Mouse (Mus musculus): ENCODE data around the gene Ttc38. TPM values are rescaled to one million over a fixed set of nuclear protein-coding genes. Genes with fewer than 3 reads are reported as not detected.

Ttc38 gene
- polyA plus RNA-seq, 2 experiments, result 5.0 to 6.9 TPM

- no peak overlapping the region for H3K4me3 ChIP-seq (replicated peaks; ENCODE audit: low read length)
- H3K9me3 ChIP-seq (ENCODE audit: control insufficient read depth, low read length), result no peaks in the 10 kb centered on the region
- H3K4me1 ChIP-seq (ENCODE audit: control insufficient read depth, insufficient read depth, low read length), result no peaks in the 10 kb centered on the region
- H3K36me3 ChIP-seq (ENCODE audit: control insufficient read depth, insufficient read depth, low read length), result no peaks in the 10 kb centered on the region
- 87% methylated on average over 2 of the region's 2 CpGs for WGBS
- H3K4me2 ChIP-seq (replicated peaks; ENCODE audit: low read depth, low read length, severe bottlenecking), result no peak overlapping the region
- H3K27ac ChIP-seq (replicated peaks; ENCODE audit: low read depth, low read length), result no peak overlapping the region
- ATAC-seq (ENCODE audit: low FRiP score, low read depth) (no peak), DNase-seq (ENCODE audit: low spot score) (no peak)
- no peaks in the 10 kb centered on the region for H3K27me3 ChIP-seq (ENCODE audit: control insufficient read depth, insufficient read depth, low read length)
- no peak overlapping the region for H3K9ac ChIP-seq (ENCODE audit: low read depth, low read length, severe bottlenecking)
- no peak for TF ChIP-seq POLR2A (IDR thresholded peaks at IDR 0.05; ENCODE audit: borderline replicate concordance, extremely low read depth, insufficient read depth, insufficient read length)
These were observed 29.2 kb upstream of the Ttc38 start for GRCm38 (mm10) chr15:85802931-85803330.

DNA sequence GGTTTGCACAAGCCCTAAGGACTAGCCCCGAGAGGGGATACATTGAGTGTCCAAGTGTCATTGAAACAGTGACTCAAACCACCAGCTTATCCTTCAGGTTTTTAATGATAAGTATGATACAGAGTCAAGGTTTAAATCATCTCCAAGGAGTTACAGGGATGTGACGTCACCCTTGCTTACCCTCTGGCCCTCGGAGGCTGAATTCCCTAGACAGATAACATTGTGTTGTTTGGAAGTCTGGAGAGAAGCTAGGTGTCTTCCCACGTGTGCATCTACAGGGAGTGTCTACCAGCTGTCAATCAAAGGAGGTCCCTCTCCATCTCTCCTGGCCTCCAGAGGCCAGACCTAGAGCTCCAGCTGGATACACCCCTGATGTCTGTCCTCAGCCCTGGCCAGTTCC is 25.2 kb upstream of the Ttc38 start:
- DNase-seq (ENCODE audit: low spot score) (no peak), ATAC-seq (ENCODE audit: low FRiP score, low read depth) (no peak)
- Histone ChIP-seq H3K27me3 (ENCODE audit: control insufficient read depth, insufficient read depth, low read length) (no peaks in the 10 kb centered on the region), H3K9ac (ENCODE audit: low read depth, low read length, severe bottlenecking) (no peak overlapping the region), H3K4me2 (replicated peaks; ENCODE audit: low read depth, low read length, severe bottlenecking) (no peak overlapping the region), H3K9me3 (ENCODE audit: control insufficient read depth, low read length) (no peaks in the 10 kb centered on the region), H3K27ac (replicated peaks; ENCODE audit: low read depth, low read length) (no peak overlapping the region), H3K36me3 (ENCODE audit: control insufficient read depth, insufficient read depth, low read length) (no peaks in the 10 kb centered on the region), H3K4me3 (replicated peaks; ENCODE audit: low read length) (no peak overlapping the region), H3K4me1 (ENCODE audit: control insufficient read depth, insufficient read depth, low read length) (peaks cover 7% of the 10 kb centered on the region; the same call in 1 of the 2 replicates)
- 78% methylated on average over 4 of the region's 4 CpGs for WGBS
- no peak for TF ChIP-seq POLR2A (IDR thresholded peaks at IDR 0.05; ENCODE audit: borderline replicate concordance, extremely low read depth, insufficient read depth, insufficient read length)

- H3K9ac ChIP-seq (ENCODE audit: low read depth, low read length, severe bottlenecking), result no peak overlapping the region
- no peak for DNase-seq (ENCODE audit: low spot score)
- ATAC-seq (ENCODE audit: low FRiP score, low read depth), result no peak
- H3K4me1 ChIP-seq (ENCODE audit: control insufficient read depth, insufficient read depth, low read length), result peaks cover 10% of the 10 kb centered on the region; the same call in 1 of the 2 replicates
- no peak for TF ChIP-seq POLR2A (IDR thresholded peaks at IDR 0.05; ENCODE audit: borderline replicate concordance, extremely low read depth, insufficient read depth, insufficient read length)
- 76% methylated on average over 4 of the region's 4 CpGs for WGBS
- no peaks in the 10 kb centered on the region for H3K36me3 ChIP-seq (ENCODE audit: control insufficient read depth, insufficient read depth, low read length)
- no peak overlapping the region for H3K4me2 ChIP-seq (replicated peaks; ENCODE audit: low read depth, low read length, severe bottlenecking)
- no peak overlapping the region for H3K27ac ChIP-seq (replicated peaks; ENCODE audit: low read depth, low read length)
- H3K4me3 ChIP-seq (replicated peaks; ENCODE audit: low read length), result no peak overlapping the region
- H3K9me3 ChIP-seq (ENCODE audit: control insufficient read depth, low read length), result no peaks in the 10 kb centered on the region
- no peaks in the 10 kb centered on the region for H3K27me3 ChIP-seq (ENCODE audit: control insufficient read depth, insufficient read depth, low read length)
These were observed 24.7 kb upstream of the Ttc38 start for GRCm38 (mm10) chr15:85807404-85807803.

DNA sequence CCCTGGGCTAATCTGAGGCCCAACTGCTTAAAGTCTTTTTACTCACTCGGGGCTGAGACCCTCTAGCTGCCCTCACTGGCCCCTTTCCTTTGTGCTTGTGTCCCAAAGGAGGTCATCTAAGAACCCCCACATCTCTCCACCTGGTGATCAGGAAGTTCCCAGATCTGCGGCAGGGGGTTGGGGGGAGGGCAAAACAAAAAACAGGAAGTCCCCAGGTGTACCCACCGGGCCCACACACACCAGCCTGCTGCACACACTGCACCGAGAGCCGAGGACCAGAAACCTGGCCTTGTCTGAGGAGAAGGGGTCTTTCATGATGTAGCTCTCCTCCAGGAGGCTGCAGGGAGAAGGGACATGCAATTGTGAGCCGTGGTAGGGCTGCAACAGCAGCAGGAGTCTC is 24.1 kb upstream of the Ttc38 start:
- no peak overlapping the region for H3K27ac ChIP-seq (replicated peaks; ENCODE audit: low read depth, low read length)
- H3K4me3 ChIP-seq (replicated peaks; ENCODE audit: low read length), result no peak overlapping the region
- no peak overlapping the region for H3K9ac ChIP-seq (ENCODE audit: low read depth, low read length, severe bottlenecking)
- no peak overlapping the region for H3K4me2 ChIP-seq (replicated peaks; ENCODE audit: low read depth, low read length, severe bottlenecking)
- peaks cover 10% of the 10 kb centered on the region; the same call in 1 of the 2 replicates for H3K4me1 ChIP-seq (ENCODE audit: control insufficient read depth, insufficient read depth, low read length)
- WGBS, result 74% methylated on average over 6 of the region's 6 CpGs
- ATAC-seq (ENCODE audit: low FRiP score, low read depth) (no peak), DNase-seq (ENCODE audit: low spot score) (no peak)
- no peaks in the 10 kb centered on the region for H3K27me3 ChIP-seq (ENCODE audit: control insufficient read depth, insufficient read depth, low read length)
- no peak for TF ChIP-seq POLR2A (IDR thresholded peaks at IDR 0.05; ENCODE audit: borderline replicate concordance, extremely low read depth, insufficient read depth, insufficient read length)
- H3K36me3 ChIP-seq (ENCODE audit: control insufficient read depth, insufficient read depth, low read length), result no peaks in the 10 kb centered on the region
- H3K9me3 ChIP-seq (ENCODE audit: control insufficient read depth, low read length), result no peaks in the 10 kb centered on the region

GRCm38 (mm10) chr15:85808434-85808833 is 23.7 kb upstream of the Ttc38 start:
- Histone ChIP-seq H3K27ac (replicated peaks; ENCODE audit: low read depth, low read length) (no peak overlapping the region), H3K36me3 (ENCODE audit: control insufficient read depth, insufficient read depth, low read length) (no peaks in the 10 kb centered on the region), H3K9me3 (ENCODE audit: control insufficient read depth, low read length) (no peaks in the 10 kb centered on the region), H3K4me1 (ENCODE audit: control insufficient read depth, insufficient read depth, low read length) (peaks cover 10% of the 10 kb centered on the region; the same call in 1 of the 2 replicates), H3K27me3 (ENCODE audit: control insufficient read depth, insufficient read depth, low read length) (no peaks in the 10 kb centered on the region), H3K4me3 (replicated peaks; ENCODE audit: low read length) (no peak overlapping the region), H3K4me2 (replicated peaks; ENCODE audit: low read depth, low read length, severe bottlenecking) (no peak overlapping the region), H3K9ac (ENCODE audit: low read depth, low read length, severe bottlenecking) (no peak overlapping the region)
- no peak for TF ChIP-seq POLR2A (IDR thresholded peaks at IDR 0.05; ENCODE audit: borderline replicate concordance, extremely low read depth, insufficient read depth, insufficient read length)
- ATAC-seq (ENCODE audit: low FRiP score, low read depth) (no peak), DNase-seq (ENCODE audit: low spot score) (no peak)
- WGBS, result 51% methylated on average over 8 of the region's 8 CpGs

- ATAC-seq (ENCODE audit: low FRiP score, low read depth) (no peak), DNase-seq (ENCODE audit: low spot score) (no peak)
- Histone ChIP-seq H3K4me1 (ENCODE audit: control insufficient read depth, insufficient read depth, low read length) (peaks cover 10% of the 10 kb centered on the region; the same call in 1 of the 2 replicates), H3K4me3 (replicated peaks; ENCODE audit: low read length) (no peak overlapping the region), H3K27ac (replicated peaks; ENCODE audit: low read depth, low read length) (no peak overlapping the region), H3K9ac (ENCODE audit: low read depth, low read length, severe bottlenecking) (no peak overlapping the region), H3K9me3 (ENCODE audit: control insufficient read depth, low read length) (no peaks in the 10 kb centered on the region), H3K27me3 (ENCODE audit: control insufficient read depth, insufficient read depth, low read length) (no peaks in the 10 kb centered on the region), H3K36me3 (ENCODE audit: control insufficient read depth, insufficient read depth, low read length) (no peaks in the 10 kb centered on the region), H3K4me2 (replicated peaks; ENCODE audit: low read depth, low read length, severe bottlenecking) (no peak overlapping the region)
- 89% methylated on average over 12 of the region's 12 CpGs for WGBS
- TF ChIP-seq POLR2A (IDR thresholded peaks at IDR 0.05; ENCODE audit: borderline replicate concordance, extremely low read depth, insufficient read depth, insufficient read length), result no peak
These were observed 23.0 kb upstream of the Ttc38 start for GRCm38 (mm10) chr15:85809091-85809490.

Data from limb, embryonic 14.5 days (tissue).